Mouse (Mus musculus): Measurements from ENCODE around the gene Epm2a.

Gene Epm2a

GRCm38 (mm10) chr10:11429059-11429812 lies 86.0 kb downstream of the Epm2a start:
- DNase-seq (ENCODE audit: low read depth, low spot score): no peak

- DNase-seq (ENCODE audit: low read depth, low spot score): no peak
Observed at GRCm38 (mm10) chr10:11436961-11437360, 93.8 kb downstream of the Epm2a start.

- DNase-seq (ENCODE audit: low read depth, low spot score): peak; percentile 3
Observed at GRCm38 (mm10) chr10:11438461-11438860, 95.3 kb downstream of the Epm2a start.

- DNase-seq (ENCODE audit: low read depth, low spot score): no peak
Observed at GRCm38 (mm10) chr10:11439342-11439741, 96.1 kb downstream of the Epm2a start.

- peak; percentile 82 for DNase-seq (ENCODE audit: low read depth, low spot score)
Observed at GRCm38 (mm10) chr10:11449556-11450305, 106.5 kb downstream of the Epm2a start.

GRCm38 (mm10) chr10:11452537-11452936 lies 109.3 kb downstream of the Epm2a start:
- DNase-seq (ENCODE audit: low read depth, low spot score): no peak

GRCm38 (mm10) chr10:11457445-11457844 lies 114.2 kb downstream of the Epm2a start:
- no peak for DNase-seq (ENCODE audit: low read depth, low spot score)

GRCm38 (mm10) chr10:11491956-11492355 lies 148.8 kb downstream of the Epm2a start:
- DNase-seq (ENCODE audit: low read depth, low spot score): peak; percentile 35

Data from retina, postnatal 7 days (tissue).